Mouse (Mus musculus) MEL (cell line): ENCODE data around the gene Rps21. TPM values are rescaled to one million over a fixed set of nuclear protein-coding genes. Genes with fewer than 3 reads are reported as not detected.

Source experiments
- DNase-seq: peaks from one replicate; pipeline ENCODE4 v3.0.0; 2011; ENCODE audit warnings: low read depth, low spot score
- H3K27ac ChIP-seq: 2 replicates; pipeline ENCODE4 v1.5.1; 2012; ENCODE audit warnings: low read depth, mild to moderate bottlenecking, control low read depth, low read length, moderate library complexity; ENCODE audit not compliant: control insufficient read depth
- H3K27me3 ChIP-seq, 2 experiments: fragments of 150-350 bp in 1 of 2; sonication (generic) in 1 of 2; 2 replicates each; pipeline ENCODE4 v1.6.1; 2012; ENCODE audit warnings: low read length in 2 of 2, mild to moderate bottlenecking in 2 of 2, improper control_type of control experiment in 1 of 2, moderate library complexity in 1 of 2; ENCODE audit not compliant: insufficient read depth in 2 of 2, control insufficient read depth in 1 of 2
- H3K36me3 ChIP-seq, 2 experiments: 2 replicates each; pipeline ENCODE4 v1.6.1; 2012 to 2014; ENCODE audit warnings: low read length in 2 of 2, improper control_type of control experiment in 1 of 2, inconsistent platforms in 1 of 2, mild to moderate bottlenecking in 1 of 2; ENCODE audit not compliant: insufficient read depth in 2 of 2, control insufficient read depth in 1 of 2
- H3K4me1 ChIP-seq, 2 experiments: fragments of 150-350 bp in 1 of 2; sonication (generic) in 1 of 2; 2 replicates each; pipeline ENCODE4 v1.6.1; 2012; ENCODE audit warnings: low read length in 2 of 2, improper control_type of control experiment in 1 of 2, mild to moderate bottlenecking in 1 of 2; ENCODE audit not compliant: insufficient read depth in 2 of 2, control insufficient read depth in 1 of 2
- H3K4me3 ChIP-seq, 2 experiments: fragments of 150-350 bp in 1 of 2; sonication (generic) in 1 of 2; 2 replicates each; pipeline ENCODE4 v1.5.1; 2012; ENCODE audit warnings: low read depth in 2 of 2, low read length in 2 of 2, mild to moderate bottlenecking in 2 of 2, moderate library complexity in 2 of 2, control low read depth in 1 of 2, improper control_type of control experiment in 1 of 2; ENCODE audit not compliant: control insufficient read depth in 1 of 2, insufficient read depth in 1 of 2
- H3K79me2 ChIP-seq: 2 replicates; pipeline ENCODE4 v1.6.1; 2012; ENCODE audit warnings: mild to moderate bottlenecking, low read length, moderate library complexity; ENCODE audit not compliant: control insufficient read depth, poor library complexity, insufficient read depth
- H3K9ac ChIP-seq: 2 replicates; pipeline ENCODE4 v1.6.1; 2012; ENCODE audit warnings: low read depth, mild to moderate bottlenecking, control low read depth, low read length, moderate library complexity; ENCODE audit not compliant: control insufficient read depth, poor library complexity, severe bottlenecking
- H3K9me3 ChIP-seq: fragments of 150-350 bp; sonication (generic); replicated peaks from 2 replicates; pipeline ENCODE4 v1.6.1; 2012; ENCODE audit warnings: mild to moderate bottlenecking, low read length, improper control_type of control experiment, moderate library complexity; ENCODE audit not compliant: insufficient read depth
- BHLHE40 ChIP-seq: IDR thresholded peaks from 2 replicates; pipeline ENCODE4 v1.6.1; 2012; ENCODE audit warnings: low read depth, mild to moderate bottlenecking, inconsistent platforms, low read length, improper control_type of control experiment, borderline replicate concordance
- CHD2 ChIP-seq: IDR thresholded peaks from 2 replicates; pipeline ENCODE4 v1.6.1; 2011; ENCODE audit warnings: low read length, improper control_type of control experiment
- CTCF ChIP-seq, 3 experiments: IDR thresholded peaks in 2 of 3; conservative IDR thresholded peaks in 1 of 3; 2 replicates each; pipeline ENCODE4 v1.5.1; 2011 to 2012; ENCODE audit warnings: low read length in 3 of 3, low read depth in 2 of 3, mild to moderate bottlenecking in 2 of 3, improper control_type of control experiment in 1 of 3, inconsistent platforms in 1 of 3, mixed read lengths in 1 of 3, moderate library complexity in 1 of 3; ENCODE audit not compliant: control insufficient read depth in 1 of 3, insufficient read depth in 1 of 3, poor library complexity in 1 of 3, severe bottlenecking in 1 of 3
- ELF1 ChIP-seq: IDR thresholded peaks from 2 replicates; pipeline ENCODE4 v1.6.1; 2014; ENCODE audit warnings: low read depth, mild to moderate bottlenecking, inconsistent platforms, low read length, improper control_type of control experiment, moderate library complexity
- ETS1 ChIP-seq: IDR thresholded peaks from 2 replicates; pipeline ENCODE4 v1.6.1; 2012; ENCODE audit warnings: low read depth, mild to moderate bottlenecking, inconsistent platforms, low read length, improper control_type of control experiment, moderate library complexity
- GATA1 ChIP-seq: IDR thresholded peaks from 2 replicates; pipeline ENCODE4 v1.6.1; 2011; ENCODE audit warnings: low read depth, low read length, improper control_type of control experiment
- KAT2A ChIP-seq: conservative IDR thresholded peaks from 2 replicates; pipeline ENCODE4 v1.6.1; 2012; ENCODE audit warnings: low read depth, low read length, improper control_type of control experiment, inconsistent platforms
- MAFK ChIP-seq: IDR thresholded peaks from 2 replicates; pipeline ENCODE4 v1.6.1; 2011; ENCODE audit warnings: low read depth, mild to moderate bottlenecking, low read length, improper control_type of control experiment, borderline replicate concordance
- MAX ChIP-seq: IDR thresholded peaks from 2 replicates; pipeline ENCODE4 v1.6.1; 2011; ENCODE audit warnings: low read length, improper control_type of control experiment
- MAZ ChIP-seq: IDR thresholded peaks from 2 replicates; pipeline ENCODE4 v1.6.1; 2012; ENCODE audit warnings: low read depth, mild to moderate bottlenecking, inconsistent platforms, low read length, improper control_type of control experiment
- MEF2A ChIP-seq: IDR thresholded peaks from 2 replicates; pipeline ENCODE4 v1.6.1; 2014; ENCODE audit warnings: low read depth, mild to moderate bottlenecking, inconsistent platforms, low read length, improper control_type of control experiment; ENCODE audit not compliant: poor library complexity, insufficient replicate concordance, severe bottlenecking; ENCODE audit errors: extremely low read depth
- MXI1 ChIP-seq: IDR thresholded peaks from 2 replicates; pipeline ENCODE4 v1.6.1; 2011; ENCODE audit warnings: mild to moderate bottlenecking, low read depth, low read length, improper control_type of control experiment
- NRF1 ChIP-seq: IDR thresholded peaks from 2 replicates; pipeline ENCODE4 v1.6.1; 2014; ENCODE audit warnings: low read depth, mild to moderate bottlenecking, inconsistent platforms, low read length, improper control_type of control experiment, moderate library complexity; ENCODE audit not compliant: poor library complexity, insufficient read depth, severe bottlenecking
- POLR2AphosphoS5 ChIP-seq: IDR thresholded peaks from 2 replicates; pipeline ENCODE4 v1.6.1; 2012; ENCODE audit warnings: low read depth, borderline replicate concordance, mild to moderate bottlenecking, inconsistent platforms, low read length, moderate library complexity, mixed read lengths
- RAD21 ChIP-seq: IDR thresholded peaks from 2 replicates; pipeline ENCODE4 v1.6.1; 2011; ENCODE audit warnings: mild to moderate bottlenecking, low read depth, low read length, improper control_type of control experiment
- RCOR1 ChIP-seq: IDR thresholded peaks from 2 replicates; pipeline ENCODE4 v1.6.1; 2012; ENCODE audit warnings: low read depth, mild to moderate bottlenecking, inconsistent platforms, low read length, improper control_type of control experiment
- SIN3A ChIP-seq: IDR thresholded peaks from 2 replicates; pipeline ENCODE4 v1.6.1; 2012; ENCODE audit warnings: low read length, improper control_type of control experiment, inconsistent platforms
- SMC3 ChIP-seq: IDR thresholded peaks from 2 replicates; pipeline ENCODE4 v1.6.1; 2011; ENCODE audit warnings: low read depth, low read length, improper control_type of control experiment
- TCF12 ChIP-seq: IDR thresholded peaks from 2 replicates; pipeline ENCODE4 v1.6.1; 2014; ENCODE audit warnings: low read depth, mild to moderate bottlenecking, inconsistent platforms, low read length, improper control_type of control experiment, moderate library complexity
- ZC3H11A ChIP-seq: IDR thresholded peaks from 2 replicates; pipeline ENCODE4 v1.6.1; 2012; ENCODE audit warnings: low read depth, mild to moderate bottlenecking, inconsistent platforms, low read length, improper control_type of control experiment
- ZKSCAN1 ChIP-seq: IDR thresholded peaks from 2 replicates; pipeline ENCODE4 v1.6.1; 2012; ENCODE audit warnings: low read depth, mild to moderate bottlenecking, inconsistent platforms, low read length, improper control_type of control experiment, moderate library complexity
- polyA plus RNA-seq, 2 experiments: library from polyadenylated mRNA; stranded (reverse) in 1 of 2; unstranded in 1 of 2; fragments of >175 nt in 1 of 2; fragments of >200 nt in 1 of 2; gene quantifications; 2 replicates each; pipeline versions ENCODE4 v1.2.1 to v1.2.4; 2012; ENCODE audit warnings: low replicate concordance in 2 of 2, low read depth in 1 of 2; ENCODE audit not compliant: insufficient read length in 2 of 2, insufficient read depth in 1 of 2, missing spikeins in 1 of 2
- total RNA-seq: library from RNA; depleted of rRNA; stranded (reverse); fragments of 300-350 nt; gene quantifications from 2 replicates; pipeline ENCODE4 v1.2.3, GENCODE M21; 2012

Rps21 gene
- total and polyA plus RNA-seq, 3 experiments: 995 to 4,916 (median 1,182) TPM

DNA sequence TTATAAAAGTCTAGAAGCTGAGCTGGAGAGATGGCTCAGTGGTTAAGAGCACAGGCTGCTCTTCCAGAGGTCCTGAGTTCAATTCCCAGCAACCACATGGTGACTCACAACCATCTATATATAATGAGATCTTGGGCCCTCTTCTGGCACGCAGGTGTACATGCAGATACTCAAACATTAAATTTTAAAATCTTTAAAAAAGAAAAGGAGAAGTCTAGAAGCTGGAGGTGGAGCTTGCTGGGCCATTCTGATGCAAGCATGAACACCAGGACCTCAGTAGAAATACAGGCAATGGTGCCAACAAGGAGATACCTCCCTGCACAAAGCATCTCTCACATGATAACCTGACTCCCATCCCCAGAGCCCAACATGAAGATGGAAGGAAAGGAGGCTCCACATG, 48.2 kb upstream of the Rps21 start (continued):
- no peak for TF ChIP-seq RCOR1

DNA sequence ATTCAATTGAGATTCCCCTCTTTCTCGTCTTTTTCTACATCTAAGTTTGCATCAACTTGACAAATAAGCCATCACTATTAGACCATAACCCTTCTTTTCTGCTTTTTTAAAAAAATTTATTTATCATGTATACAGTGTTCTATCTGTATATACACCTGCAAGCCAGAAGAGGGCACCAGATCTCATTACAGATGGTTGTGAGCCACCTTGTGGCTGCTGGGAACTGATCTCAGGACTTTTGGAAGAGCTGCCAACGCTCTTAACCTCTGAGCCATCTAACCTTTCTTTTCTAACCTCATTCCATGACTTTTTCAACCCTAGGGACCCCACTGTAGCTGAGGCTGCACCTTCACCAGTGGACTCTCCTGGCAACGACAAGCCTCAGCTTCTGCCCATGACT, 44.9 kb upstream of the Rps21 start:
- TF ChIP-seq CTCF (IDR thresholded peaks at IDR 0.05 in 2 of 3, conservative IDR thresholded peaks at IDR 0.05 in 1 of 3; ENCODE audit: control insufficient read depth in 1 of 3, insufficient read depth in 1 of 3, low read depth in 2 of 3, low read length in 3 of 3, poor library complexity in 1 of 3, severe bottlenecking in 1 of 3) (peak in 1 of 3 experiments; percentile 31; a peak in 1 of 6 replicates), RCOR1 (no peak), RAD21 (peak; percentile 16), MAZ (no peak), SMC3 (peak; percentile 19), ELF1 (no peak)
- Histone ChIP-seq H3K27ac (no peak overlapping the region), H3K79me2 (no peaks in the 10 kb centered on the region), H3K27me3 (no peaks in the 10 kb centered on the region), H3K9ac (no peak overlapping the region), H3K4me1 (0 out of 4 replicates have a peak, but pooled peaks cover 0 to 5% of the 10 kb centered on the region in 2 experiments), H3K4me3 (no peak overlapping the region), H3K36me3 (no peaks in the 10 kb centered on the region), H3K9me3 (no peaks in the 10 kb centered on the region)
- DNase-seq: no peak

DNA sequence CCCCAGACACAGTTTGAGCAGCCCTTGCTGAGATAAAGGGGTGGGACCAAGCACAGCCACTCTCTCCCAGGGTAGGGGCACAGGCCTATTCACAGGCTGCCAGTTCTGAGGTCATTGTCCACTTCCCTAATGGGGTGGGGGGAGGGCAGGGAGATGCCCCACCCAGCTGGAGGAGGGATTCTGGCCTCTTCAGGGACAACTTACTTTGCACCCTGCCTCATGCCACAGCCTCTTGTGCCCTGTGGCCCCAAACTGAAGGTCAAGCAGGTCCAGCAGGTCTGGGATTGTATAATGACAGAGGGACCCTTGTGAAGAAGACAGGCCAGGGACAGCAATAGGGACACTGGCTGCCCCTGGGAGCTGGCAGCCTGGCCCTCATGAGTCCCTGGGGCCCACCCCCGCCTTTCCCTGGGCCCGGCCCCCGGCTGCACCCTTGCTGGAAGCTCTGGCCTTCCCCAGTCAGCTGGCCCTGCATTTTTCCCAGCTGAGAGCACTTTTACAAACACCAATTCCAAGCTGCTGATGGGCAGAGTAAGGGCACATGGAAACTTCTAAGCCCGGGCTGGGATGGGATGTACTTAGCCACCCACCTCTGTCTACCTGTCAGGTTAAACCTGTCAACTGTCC, 42.7 kb upstream of the Rps21 start:
- Histone ChIP-seq H3K79me2 (no peaks in the 10 kb centered on the region), H3K9me3 (no peaks in the 10 kb centered on the region), H3K36me3 (no peaks in the 10 kb centered on the region), H3K9ac (no peak overlapping the region), H3K4me3 (no peak overlapping the region), H3K4me1 (0 out of 4 replicates have a peak, but pooled peaks cover 0 to under 1% of the 10 kb centered on the region in 2 experiments), H3K27me3 (no peaks in the 10 kb centered on the region), H3K27ac (no peak overlapping the region)
- TF ChIP-seq ZC3H11A: no peak
- no peak for TF ChIP-seq CHD2
- DNase-seq: no peak

DNA sequence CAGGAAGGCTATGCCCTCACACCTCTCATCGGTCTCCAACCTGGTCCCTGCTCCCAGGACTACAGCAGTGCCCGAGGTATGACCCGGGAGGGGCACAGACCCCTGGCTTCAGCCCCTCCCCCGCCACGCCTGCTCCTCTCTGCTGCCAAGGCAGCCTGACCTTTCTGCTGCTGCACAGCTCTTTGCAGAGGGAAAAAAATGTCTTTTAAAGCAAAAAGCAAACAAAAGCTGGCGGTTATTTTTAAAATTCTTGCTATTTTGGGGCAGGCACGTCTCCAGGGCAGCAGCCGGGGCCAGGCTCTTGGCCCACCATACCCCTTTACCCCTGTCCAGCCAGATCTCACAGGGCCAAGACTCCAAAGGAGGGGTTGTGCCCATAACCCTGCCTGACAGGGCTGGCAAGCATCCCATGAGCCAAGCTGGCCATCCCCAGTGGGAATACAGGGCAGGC, 42.1 kb upstream of the Rps21 start:
- H3K27me3 ChIP-seq: no peaks in the 10 kb centered on the region
- no peak overlapping the region for H3K27ac ChIP-seq
- H3K4me1 ChIP-seq: no peaks in the 10 kb centered on the region
- TF ChIP-seq BHLHE40 (no peak), GATA1 (no peak), SIN3A (no peak), CTCF (IDR thresholded peaks at IDR 0.05 in 2 of 3, conservative IDR thresholded peaks at IDR 0.05 in 1 of 3; ENCODE audit: control insufficient read depth in 1 of 3, insufficient read depth in 1 of 3, low read depth in 2 of 3, low read length in 3 of 3, poor library complexity in 1 of 3, severe bottlenecking in 1 of 3) (no peak), MAFK (no peak), CHD2 (no peak), ETS1 (no peak), NRF1 (no peak), KAT2A (no peak), ELF1 (no peak), MEF2A (no peak), MXI1 (no peak), TCF12 (no peak), MAX (no peak), SMC3 (no peak), ZKSCAN1 (no peak), POLR2AphosphoS5 (no peak)
- TF ChIP-seq, all 39 proteins: peak for 0
- Histone ChIP-seq H3K9me3 (no peaks in the 10 kb centered on the region), H3K4me3 (no peak overlapping the region), H3K79me2 (no peaks in the 10 kb centered on the region), H3K36me3 (no peaks in the 10 kb centered on the region), H3K9ac (no peak overlapping the region)
- DNase-seq: no peak
